Mouse (Mus musculus) left cerebral cortex, adult 8-10 months (tissue): ENCODE results near the gene Nppc. TPM values are rescaled to one million over a fixed set of nuclear protein-coding genes. Genes with fewer than 3 reads are reported as not detected.

Experiments used
- DNase-seq, 2 experiments: peaks; one replicate each; pipeline ENCODE4 v3.0.0; 2022; ENCODE audit warnings: low spot score in 2 of 2
- microRNA-seq, 2 experiments: library from miRNA; unstranded; fragments of <30 nt; microRNA quantifications; one replicate each; pipeline ENCODE4 v1.2.0; 2022
- total RNA-seq, 4 experiments: library from RNA; stranded (reverse); gene quantifications; 2 replicates each; pipeline ENCODE4 v1.2.4; 2022

The Nppc gene
- total RNA-seq, 4 experiments from 2014 or later = 9.0 to 12.3 (median 9.2) TPM

DNA sequence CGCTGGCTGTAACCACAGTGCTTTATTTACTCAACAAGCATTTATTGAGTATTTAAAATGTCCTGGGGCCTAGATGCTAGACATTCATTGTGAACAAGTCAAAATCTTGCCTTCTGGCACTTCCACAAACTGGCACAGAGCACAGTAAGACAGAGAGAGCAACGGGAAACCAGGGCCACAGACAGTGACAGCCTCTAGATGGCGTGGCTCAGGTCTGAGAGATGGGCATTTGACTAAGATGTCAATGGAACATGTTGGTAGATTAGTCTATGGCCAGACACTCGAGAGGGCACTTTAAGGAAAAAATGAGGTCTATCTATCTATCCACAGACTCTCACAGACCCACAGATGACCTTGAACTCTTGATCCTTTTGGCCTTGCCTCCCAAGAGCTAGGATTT, 17.7 kb downstream of the Nppc start:
- no peak for DNase-seq

DNA sequence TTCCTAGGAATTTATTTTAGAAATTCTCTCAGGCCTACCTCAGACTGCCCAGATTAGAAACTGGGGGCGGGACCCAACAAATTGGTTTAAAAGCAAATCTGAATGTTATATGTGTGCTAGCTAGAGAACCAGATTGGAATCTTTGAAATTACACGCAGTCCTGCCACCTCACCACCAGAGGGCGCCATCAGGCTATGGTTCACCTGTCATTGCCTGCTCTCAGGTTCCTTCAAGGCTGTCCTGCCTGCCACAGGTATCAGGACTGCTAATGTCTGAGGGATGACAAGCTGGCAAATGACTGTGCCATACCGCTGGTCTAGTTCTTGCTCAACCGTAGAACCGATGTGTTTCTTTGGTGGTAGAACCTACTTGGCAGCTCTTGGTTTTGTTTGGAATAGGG, 20.1 kb downstream of the Nppc start:
- DNase-seq = peak; percentile 38 to 52

DNA sequence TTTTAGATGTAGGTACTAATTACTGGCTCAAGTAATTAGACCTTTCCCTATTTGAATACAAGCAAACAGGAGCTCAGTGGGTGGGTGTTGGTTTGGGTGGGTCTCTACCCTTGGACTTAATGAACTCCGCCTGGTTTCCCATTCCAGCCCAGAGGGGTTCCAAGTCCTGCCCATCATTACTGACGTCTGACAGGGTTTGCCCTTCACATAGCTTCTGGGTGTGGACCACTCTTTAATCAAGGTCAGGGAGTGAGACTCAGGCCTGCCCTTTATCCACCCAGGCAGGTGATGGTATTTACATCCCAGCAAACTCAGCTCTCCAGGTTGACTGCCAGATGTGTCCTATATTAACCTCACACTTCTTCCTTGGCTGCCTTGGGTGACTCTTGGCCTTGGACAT, 22.9 kb downstream of the Nppc start:
- DNase-seq = no peak

DNA sequence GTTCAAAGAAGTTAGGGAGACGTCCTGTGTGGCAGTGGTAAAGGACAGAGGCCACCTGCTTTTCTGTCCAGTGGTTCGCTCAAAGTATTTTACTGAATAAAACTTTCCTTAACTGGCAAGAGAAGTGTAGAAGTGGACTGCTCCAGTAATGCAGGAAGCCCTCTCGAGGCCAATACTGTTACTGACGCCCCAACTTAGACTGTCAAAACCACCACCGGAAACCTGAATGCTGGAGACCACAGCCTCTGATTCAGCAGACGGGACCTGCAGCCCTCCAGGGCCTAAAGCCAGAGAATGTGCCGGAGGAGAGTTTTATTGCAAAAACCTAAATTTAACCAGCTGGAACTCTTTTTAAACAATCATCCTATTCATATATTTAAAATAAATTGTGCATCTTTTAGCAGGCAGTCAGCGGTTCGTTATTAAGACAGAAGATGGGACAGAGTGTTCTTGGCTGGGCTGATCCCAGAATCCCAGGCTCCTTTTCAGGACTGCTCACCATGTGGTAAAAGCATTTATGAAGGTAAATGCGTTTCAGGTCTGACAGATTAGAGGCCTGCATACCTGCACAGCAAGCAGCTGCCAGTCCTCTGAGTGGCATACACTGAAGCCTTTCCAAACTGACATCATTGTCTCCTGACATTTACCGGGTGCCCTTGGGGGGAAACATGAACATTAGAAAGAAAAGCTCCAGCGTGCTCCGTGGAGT, 27.1 kb downstream of the Nppc start:
- no peak for DNase-seq

DNA sequence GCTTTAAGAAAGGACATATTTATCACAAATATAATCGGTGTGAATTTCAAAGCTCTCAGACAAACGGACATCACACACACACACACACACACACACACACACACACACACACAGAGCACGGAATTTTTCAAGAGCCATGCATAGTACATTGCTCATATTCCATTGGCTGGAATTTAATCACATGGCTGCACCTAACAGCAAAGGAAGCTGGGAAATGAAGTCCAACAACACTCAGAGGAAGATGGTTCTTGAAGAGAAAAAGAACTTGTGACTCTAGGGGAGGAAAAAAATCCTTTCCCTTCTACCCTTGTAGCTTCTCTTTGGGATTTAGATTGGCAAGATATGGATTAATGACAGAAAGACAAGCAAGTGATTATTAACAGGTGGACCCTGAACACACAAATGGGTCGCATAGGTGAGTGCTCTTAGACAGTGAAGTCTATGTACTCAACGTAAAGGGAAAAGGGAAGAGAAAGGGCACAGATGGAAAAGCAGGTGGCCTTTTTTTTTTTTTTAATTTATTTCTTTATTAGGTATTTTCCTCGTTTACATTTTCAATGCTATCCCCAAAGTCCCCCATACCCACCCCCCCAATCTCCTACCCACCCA, 35.5 kb downstream of the Nppc start:
- DNase-seq = no peak

DNA sequence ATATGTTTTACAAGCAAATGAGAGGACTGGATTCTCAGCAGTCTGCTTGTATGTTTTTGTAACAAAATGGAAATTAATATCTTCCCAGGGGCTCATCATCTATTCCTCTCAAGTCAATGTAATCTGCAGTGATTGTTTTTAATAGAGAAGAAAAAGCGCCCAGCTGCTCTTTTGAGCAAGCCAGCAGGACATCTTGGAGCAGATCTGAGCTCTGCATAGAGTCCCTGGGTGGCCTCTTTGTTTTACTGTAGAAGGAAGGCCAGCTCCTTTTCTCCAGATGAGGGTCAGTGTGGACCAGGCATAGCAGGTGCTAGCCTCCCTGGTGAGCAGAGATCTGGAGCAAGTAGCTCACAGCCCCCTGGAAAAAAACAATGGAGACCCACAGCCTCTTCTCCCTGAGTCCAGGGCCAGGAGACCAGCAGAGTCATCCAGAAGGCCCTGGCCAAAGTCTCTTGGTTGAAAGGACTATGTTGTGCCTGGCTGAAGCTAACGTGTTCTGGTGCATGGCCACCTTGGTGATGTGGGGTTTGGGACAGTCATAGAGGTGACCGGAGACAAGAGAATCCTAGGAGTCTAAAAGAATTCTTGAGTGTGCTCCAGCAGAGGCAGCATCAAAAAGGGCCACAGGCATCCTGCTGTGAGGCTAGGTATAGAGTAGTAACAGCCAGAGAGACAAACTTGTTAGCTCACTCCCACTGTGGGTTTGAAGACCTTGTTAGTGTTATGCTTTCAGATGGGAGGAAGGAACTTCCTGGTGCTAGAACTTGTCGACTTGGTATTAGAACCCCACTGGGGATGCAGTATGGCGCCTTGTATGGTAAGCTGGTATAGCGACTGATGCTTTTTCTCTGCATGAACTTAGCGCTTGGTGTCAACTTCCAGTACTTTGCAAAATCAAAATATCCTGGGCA, 36.3 kb downstream of the Nppc start:
- DNase-seq = no peak

DNA sequence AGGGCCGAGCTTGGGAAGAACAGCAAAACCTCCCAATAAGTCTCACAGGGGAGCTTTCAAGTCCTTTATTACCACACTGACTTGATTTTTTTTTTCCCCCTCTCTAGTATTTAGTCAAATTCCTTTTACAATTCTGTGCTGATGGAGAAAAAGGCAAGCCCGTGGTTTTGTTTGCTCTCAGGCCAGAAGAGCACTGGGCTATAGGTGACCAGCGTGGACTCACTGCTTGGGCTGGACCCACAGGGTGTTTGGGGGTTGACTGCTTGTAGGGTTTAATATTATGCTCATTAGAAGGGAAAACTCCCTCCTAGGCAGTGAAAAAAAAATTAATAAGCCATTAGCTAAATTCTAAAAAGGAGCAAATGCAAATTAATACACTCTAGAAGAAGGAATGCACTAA, 36.9 kb downstream of the Nppc start:
- DNase-seq = no peak

DNA sequence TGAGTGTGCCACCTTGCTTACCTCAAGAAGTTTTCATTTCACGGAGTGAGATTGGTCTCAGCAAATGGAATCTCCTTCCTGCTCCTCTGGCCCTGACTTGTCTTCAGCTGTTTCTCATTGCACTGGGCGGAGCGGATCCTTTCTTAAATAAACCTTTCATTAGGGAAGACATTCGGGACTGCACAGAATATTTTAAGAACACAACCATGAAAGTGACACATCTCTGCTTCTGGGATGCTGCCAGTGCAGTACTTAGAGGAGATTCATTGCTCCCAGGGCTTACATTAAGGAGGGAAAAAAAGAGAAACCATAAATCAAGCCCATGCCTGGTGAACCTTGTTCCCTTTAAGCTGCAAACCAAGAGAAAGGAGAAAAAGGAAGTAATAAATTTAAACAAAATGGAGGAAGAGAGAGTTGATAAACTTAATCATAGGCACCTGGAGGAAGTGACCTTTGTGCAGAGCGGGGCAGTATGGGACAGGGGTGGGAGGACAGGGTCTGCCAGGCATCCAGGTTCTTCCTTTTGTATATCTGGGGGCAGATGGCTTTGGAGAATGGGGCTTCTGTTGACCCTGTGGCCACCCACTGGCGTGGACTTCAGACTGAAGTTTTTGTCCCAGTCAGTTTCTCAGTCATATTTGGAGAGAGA, 37.5 kb downstream of the Nppc start:
- no peak for DNase-seq

DNA sequence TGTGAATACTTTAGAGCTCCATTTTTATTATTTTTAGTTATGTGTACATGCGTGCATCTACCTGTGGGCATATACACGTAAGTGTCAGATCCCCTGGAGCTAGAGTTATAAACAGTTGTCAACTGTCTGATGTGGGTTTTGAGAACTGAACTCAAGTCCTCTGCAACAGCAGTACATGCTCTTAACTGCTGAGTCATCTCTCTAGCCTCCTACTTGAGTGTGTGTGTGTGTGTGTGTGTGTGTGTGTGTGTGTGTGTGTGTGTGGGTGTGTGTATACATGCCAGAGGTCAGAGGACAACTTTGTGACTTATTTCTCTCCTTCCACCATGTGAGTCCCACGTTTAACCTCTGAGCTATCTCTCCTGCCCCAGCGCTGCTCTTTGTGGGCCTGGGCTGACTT, 39.8 kb downstream of the Nppc start:
- DNase-seq = no peak

DNA sequence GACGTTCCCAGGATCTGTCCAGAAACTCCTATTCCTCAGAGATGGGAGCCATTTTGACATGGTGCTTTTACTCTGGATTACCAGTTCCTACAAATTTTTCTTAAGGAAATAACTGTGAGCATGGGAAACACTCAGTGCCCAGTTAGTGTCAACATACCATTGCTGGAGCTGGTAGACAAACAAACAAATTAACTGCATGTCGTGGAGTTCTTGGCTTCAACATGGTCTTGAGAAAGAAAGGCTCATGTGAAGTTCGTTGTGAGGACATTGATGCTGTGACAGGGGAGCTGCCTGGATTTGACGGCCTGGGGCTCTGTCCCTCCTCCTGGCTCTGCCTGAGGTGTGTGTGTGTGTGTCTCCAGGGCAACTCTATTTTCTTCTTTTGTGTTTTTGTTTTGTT, 40.4 kb downstream of the Nppc start:
- DNase-seq = no peak

DNA sequence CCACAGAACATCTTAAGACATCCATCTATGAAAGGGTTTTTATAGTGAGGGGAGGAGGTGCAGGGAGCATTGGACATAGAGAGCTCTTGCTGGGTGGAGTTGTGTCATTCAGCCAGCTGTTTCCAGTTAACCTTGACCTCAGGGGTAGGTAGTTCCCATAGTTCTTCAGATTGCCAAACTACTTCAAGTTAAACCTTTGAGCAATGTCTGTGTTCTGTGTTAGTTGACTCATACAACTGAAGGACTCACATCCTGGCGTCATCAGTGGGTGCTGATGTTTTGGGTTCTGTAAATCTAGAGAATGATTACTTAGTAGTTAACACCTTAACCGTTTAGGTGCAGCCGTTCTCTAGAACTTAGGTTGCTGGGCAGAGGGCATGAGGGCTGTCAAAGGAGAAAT, 42.1 kb downstream of the Nppc start:
- no peak for DNase-seq

DNA sequence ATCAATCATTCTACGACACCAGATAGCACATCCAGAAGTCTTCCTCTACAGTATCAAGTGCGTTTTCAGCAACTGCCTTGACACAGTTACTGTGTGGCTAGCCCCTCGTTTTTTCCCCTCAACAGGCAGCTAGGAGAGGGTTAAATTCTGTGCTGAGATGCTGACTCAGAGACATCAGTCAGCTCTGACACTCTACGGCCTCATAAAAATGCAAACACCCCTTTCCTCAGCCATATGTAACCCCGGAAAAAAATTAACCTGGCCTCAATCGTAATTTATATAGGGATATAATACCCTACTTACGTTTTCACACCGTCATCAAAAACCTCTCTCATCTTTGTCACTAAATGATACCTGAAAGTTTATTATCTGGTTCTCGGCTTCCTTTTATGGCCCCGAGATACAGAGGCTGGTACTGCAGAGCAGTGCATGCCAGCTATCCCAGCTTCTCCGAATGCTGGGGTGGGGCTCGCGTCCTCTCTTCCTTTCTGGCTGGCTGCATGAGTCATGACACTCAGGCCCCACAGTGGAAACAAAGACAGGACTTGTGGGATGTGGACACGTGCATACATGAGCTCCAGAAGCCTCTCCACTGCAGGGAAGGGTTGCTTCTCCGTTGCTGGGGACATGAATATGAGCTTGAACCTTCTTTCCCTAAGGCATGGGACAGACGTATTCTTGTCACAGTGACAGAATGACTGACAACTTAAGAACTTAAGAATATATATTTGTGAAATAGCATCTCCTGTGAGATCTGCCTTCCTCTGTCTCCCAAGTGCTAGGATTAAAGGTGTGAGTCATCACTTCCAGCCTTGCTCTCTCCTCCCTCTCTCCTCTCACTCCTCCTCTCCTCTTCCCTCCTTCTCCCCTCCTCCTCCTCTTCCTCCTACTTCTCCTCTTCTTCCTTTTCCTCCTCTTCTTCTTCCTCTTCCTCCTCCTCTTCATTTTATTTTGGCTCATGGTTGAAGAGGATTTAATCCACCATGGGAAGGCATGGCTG, 47.1 kb downstream of the Nppc start:
- DNase-seq = no peak

DNA sequence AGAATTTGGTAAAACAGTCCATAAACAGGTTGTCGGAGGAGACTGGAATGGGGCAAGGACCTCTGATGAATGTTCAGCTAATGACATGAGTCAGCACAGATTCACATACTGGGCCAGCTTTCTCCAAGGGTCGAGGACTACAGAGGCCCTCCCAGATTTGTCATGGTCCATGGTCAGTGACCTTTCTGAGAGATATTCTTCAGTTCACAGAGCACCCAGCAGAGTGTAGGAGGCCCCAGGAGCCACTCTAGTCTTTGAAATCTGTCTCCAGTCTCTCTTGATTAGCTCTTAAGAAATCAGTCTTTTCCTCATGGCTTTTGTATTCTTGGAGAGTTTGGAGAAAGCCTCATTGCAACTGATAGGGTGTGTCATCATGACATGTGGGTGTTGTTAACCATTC, 48.1 kb downstream of the Nppc start:
- no peak for DNase-seq

DNA sequence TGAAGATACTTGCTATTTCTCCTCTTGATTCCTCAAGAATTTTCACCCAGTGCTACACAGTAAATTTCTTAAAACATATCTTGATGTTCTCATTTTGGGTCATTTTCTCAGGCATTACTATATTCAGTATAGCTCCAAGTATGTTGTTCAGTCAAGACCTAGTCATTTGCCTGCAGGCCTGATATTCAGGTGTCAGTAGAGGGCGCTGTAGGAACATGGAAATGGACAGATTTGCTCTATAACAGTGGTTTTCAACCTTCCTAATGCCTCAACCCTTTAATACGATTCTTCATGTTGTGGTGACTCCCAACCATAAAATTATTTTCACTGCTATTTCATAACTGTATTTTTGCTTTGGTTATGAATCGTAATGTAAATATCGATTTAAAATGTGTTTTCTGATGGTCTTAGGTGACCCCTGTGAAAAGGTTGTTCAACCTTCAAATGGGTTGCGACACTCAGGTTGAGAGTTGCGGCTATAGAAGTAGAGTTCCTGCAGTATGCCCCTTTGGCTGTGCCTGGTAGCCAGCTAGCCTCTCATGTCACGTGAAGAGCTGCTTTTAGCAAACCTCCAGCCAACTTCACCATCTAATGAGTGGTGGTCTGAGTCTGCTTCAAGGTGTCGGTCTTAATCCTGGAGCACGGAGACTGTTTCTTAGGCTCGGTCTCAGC, 51.8 kb downstream of the Nppc start:
- peak; percentile 21 to 30 for DNase-seq

Small RNA genes lying within 50 kb of the gene (microRNA-seq; reads per million reads assigned to microRNA genes)
- 0 reads per million in 2 experiments for gene Gm22955

Other genes with a start within 250 kb of the Nppc start
- under 1 TPM in 2 of 4 experiments, not detected in 2; 0.37 to 0.59 TPM for gene Nmur1, start 244.3 kb downstream of the Nppc start, total RNA-seq
- not detected for gene Tex44, start 244.2 kb downstream of the Nppc start, total RNA-seq
- gene Ptma, start 143.8 kb downstream of the Nppc start, total RNA-seq = 100 to 1,000 TPM; 407 to 432 (median 416) TPM
- gene Pde6d, start 87.9 kb downstream of the Nppc start, total RNA-seq = 10 to 100 TPM; 48.3 to 59.9 (median 53.5) TPM
- 10 to 100 TPM; 17.0 to 24.9 (median 22.3) TPM for gene Cops7b, start 87.7 kb downstream of the Nppc start, total RNA-seq
- gene Dis3l2, start 33.2 kb upstream of the Nppc start, total RNA-seq = 10 to 100 TPM; 29.1 to 32.8 (median 31.0) TPM